Mouse (Mus musculus) testis, adult 2 months (tissue): Measurements from ENCODE around the gene Samd4. TPM values are rescaled to one million over a fixed set of nuclear protein-coding genes. Genes with fewer than 3 reads are reported as not detected.

Source experiments
- H3K27ac ChIP-seq: fragments of 200-500 bp; 2 replicates; pipeline ENCODE4 v1.5.1; 2012; ENCODE audit warnings: low read depth, low read length; ENCODE audit not compliant: control insufficient read depth, insufficient read depth
- H3K27me3 ChIP-seq: fragments of 200-500 bp; 2 replicates; pipeline ENCODE4 v1.6.1; 2012; ENCODE audit warnings: mild to moderate bottlenecking, low read length, moderate library complexity; ENCODE audit not compliant: control insufficient read depth, insufficient read depth
- H3K36me3 ChIP-seq: fragments of 200-500 bp; 2 replicates; pipeline ENCODE4 v1.6.1; 2012; ENCODE audit warnings: mild to moderate bottlenecking, low read length; ENCODE audit not compliant: control insufficient read depth, insufficient read depth
- H3K4me1 ChIP-seq: fragments of 200-500 bp; 2 replicates; pipeline ENCODE4 v1.6.1; 2012; ENCODE audit warnings: low read length; ENCODE audit not compliant: control insufficient read depth, insufficient read depth
- H3K4me3 ChIP-seq: fragments of 200-500 bp; 2 replicates; pipeline ENCODE4 v1.5.1; 2012; ENCODE audit warnings: low read depth, mild to moderate bottlenecking, low read length, moderate library complexity, mixed read lengths; ENCODE audit not compliant: control insufficient read depth
- CTCF ChIP-seq: fragments of 200-500 bp; IDR thresholded peaks from 2 replicates; pipeline ENCODE4 v1.5.1; 2012; ENCODE audit warnings: low read depth, mild to moderate bottlenecking, inconsistent platforms, low read length, moderate library complexity; ENCODE audit not compliant: control insufficient read depth, insufficient read depth, insufficient replicate concordance
- POLR2A ChIP-seq: fragments of 200-500 bp; IDR thresholded peaks from 2 replicates; pipeline ENCODE4 v1.6.1; 2012; ENCODE audit warnings: low read depth, mild to moderate bottlenecking, inconsistent platforms, low read length, moderate library complexity; ENCODE audit not compliant: control insufficient read depth
- polyA plus RNA-seq: library from polyadenylated mRNA; depleted of rRNA; stranded (reverse); fragments of >200 nt; gene quantifications from 2 replicates; pipeline ENCODE4 v1.2.3, GENCODE M21; 2012; rRNA removed

Gene Samd4
- polyA plus RNA-seq, 1 experiment: 693 TPM

DNA sequence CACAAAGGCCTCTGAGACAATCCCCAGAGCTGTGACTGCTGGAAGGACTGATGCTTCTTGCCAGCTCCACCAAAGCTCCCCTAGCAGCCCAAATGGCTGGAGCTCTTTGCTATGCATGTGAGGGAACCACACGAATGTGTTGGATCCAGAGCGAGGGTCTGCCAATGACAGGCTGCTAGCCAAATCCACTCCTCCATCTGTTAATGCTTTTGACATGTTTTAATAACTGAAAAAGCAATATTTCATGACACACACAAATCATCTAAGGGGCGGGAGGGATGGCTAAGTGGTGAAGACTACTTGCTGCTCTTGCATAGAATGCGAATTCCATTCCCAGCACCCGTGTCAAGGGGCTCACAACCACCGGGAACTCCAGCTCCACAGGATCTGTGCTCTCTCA lies 268.7 kb downstream of the Samd4 start:
- TF ChIP-seq POLR2A (no peak), CTCF (no peak)
- no peaks in the 10 kb centered on the region for H3K4me1 ChIP-seq

DNA sequence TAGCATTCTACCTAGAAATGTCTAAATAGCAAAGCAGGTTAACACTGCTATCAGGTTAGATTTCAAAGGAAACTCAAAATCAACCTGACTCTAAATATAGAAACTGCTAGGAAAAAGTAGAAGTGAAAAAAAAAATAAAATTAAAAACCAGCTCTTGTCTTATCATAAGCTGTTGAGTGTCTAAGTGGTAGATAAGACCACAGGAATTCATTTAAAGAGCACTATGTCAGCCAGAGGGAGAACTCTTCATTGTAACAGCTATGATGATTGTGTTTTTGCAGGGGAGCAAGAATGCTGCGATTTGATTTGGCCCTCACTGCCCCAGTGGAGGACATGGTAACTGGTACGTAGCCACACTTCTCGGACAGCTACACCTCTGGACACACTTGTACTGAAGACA lies 271.6 kb downstream of the Samd4 start:
- no peak for TF ChIP-seq CTCF
- TF ChIP-seq POLR2A: no peak
- H3K4me1 ChIP-seq: no peaks in the 10 kb centered on the region
- no peak overlapping the region for H3K27ac ChIP-seq
- H3K27me3 ChIP-seq: no peaks in the 10 kb centered on the region
- H3K36me3 ChIP-seq: no peaks in the 10 kb centered on the region
- no peak overlapping the region for H3K4me3 ChIP-seq

More for the DNA sequence above, 268.7 kb downstream of the Samd4 start:
- no peak overlapping the region for H3K4me3 ChIP-seq
- no peak overlapping the region for H3K27ac ChIP-seq
- no peaks in the 10 kb centered on the region for H3K36me3 ChIP-seq
- no peaks in the 10 kb centered on the region for H3K27me3 ChIP-seq

Other genes starting within 250 kb of the Samd4 start
- gene Cdkn3, start 122.3 kb upstream of the Samd4 start, polyA plus RNA-seq: 189 and 207 TPM in 2 replicates
- 9.9 and 10.1 TPM in 2 replicates for gene Cnih1, start 94.4 kb upstream of the Samd4 start, polyA plus RNA-seq
- 56.6 and 69.6 TPM in 2 replicates for gene Gmfb, start 60.6 kb upstream of the Samd4 start, polyA plus RNA-seq
- gene Cgrrf1, start 50.7 kb upstream of the Samd4 start, polyA plus RNA-seq: 76.9 and 78.5 TPM in 2 replicates